Mouse (Mus musculus): ENCODE measurements around the gene Tnfsf9. TPM values are rescaled to one million over a fixed set of nuclear protein-coding genes. Genes with fewer than 3 reads are reported as not detected.
"Not testable (repeated sequence)": the region's sequence is repeated elsewhere in the genome, so short reads cannot be mapped to it uniquely, and the experiment has no call there.

Gene Tnfsf9
- total RNA-seq, 4 experiments from 2014 or later, result 0.38 TPM; not detected in 3

GRCm38 (mm10) chr17:57134021-57134420 lies 28.9 kb downstream of the Tnfsf9 start:
- not testable (repeated sequence) for DNase-seq (ENCODE audit: low spot score in 2 of 2)

GRCm38 (mm10) chr17:57134693-57135092 lies 29.6 kb downstream of the Tnfsf9 start:
- DNase-seq (ENCODE audit: low spot score in 2 of 2), result no peak

- DNase-seq (ENCODE audit: low spot score in 2 of 2), result no peak
Observed at GRCm38 (mm10) chr17:57135635-57136034, 30.5 kb downstream of the Tnfsf9 start.

- DNase-seq (ENCODE audit: low spot score in 2 of 2), result no peak
Observed at GRCm38 (mm10) chr17:57138676-57139075, 33.6 kb downstream of the Tnfsf9 start.

DNA sequence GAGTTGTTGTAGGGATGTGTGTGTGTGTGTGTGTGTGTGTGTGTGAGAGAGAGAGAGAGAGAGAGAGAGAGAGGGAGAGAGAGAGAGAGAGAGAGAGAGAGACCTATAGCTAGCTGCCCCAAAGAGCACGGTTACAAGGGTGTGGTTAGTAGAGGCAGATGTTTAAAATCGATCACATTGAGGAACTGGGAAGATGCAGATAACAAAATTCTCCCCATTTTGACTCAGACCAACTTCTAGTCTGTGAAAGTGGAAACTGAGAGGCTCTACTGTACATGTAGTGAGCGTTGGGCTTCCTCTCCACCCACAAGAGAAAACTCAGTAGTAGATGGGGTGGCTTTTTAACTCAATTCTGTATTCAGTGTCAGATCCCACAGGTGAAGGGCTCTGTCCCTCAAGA lies 34.6 kb downstream of the Tnfsf9 start:
- DNase-seq (ENCODE audit: low spot score in 2 of 2), result no peak

GRCm38 (mm10) chr17:57143704-57144103 lies 38.6 kb downstream of the Tnfsf9 start:
- DNase-seq (ENCODE audit: low spot score in 2 of 2), result no peak

DNA sequence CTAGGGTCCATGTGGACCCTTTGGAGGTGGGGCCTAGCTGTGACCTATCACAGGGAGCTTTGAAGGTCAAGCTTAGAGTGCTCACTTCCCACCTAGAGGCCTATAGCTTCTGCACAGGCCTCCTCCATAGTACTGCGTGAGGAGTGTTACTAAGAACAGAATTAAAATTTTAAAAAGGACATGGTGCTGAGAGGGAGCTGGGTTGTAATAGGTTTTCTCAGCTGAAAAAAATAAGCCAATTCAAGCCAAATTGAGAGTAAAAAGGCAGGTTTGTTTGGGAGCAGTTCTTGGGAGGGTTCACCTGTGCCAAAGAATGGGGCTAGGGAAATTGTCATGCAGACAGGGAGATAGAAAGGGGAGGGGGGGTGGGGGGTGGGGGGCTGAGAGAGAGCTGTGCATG lies 40.0 kb downstream of the Tnfsf9 start:
- no peak for DNase-seq (ENCODE audit: low spot score in 2 of 2)

GRCm38 (mm10) chr17:57148343-57148742 lies 43.2 kb downstream of the Tnfsf9 start:
- no peak for DNase-seq (ENCODE audit: low spot score in 2 of 2)

GRCm38 (mm10) chr17:57148994-57149803 lies 44.1 kb downstream of the Tnfsf9 start, which contains the start of gene Cd70:
Gene Cd70 (minus strand): TSS chr17:57149777.
- no peak for DNase-seq (ENCODE audit: low spot score in 2 of 2)

- DNase-seq (ENCODE audit: low spot score in 2 of 2), result no peak
Observed at GRCm38 (mm10) chr17:57153006-57153405, 47.9 kb downstream of the Tnfsf9 start.

DNA sequence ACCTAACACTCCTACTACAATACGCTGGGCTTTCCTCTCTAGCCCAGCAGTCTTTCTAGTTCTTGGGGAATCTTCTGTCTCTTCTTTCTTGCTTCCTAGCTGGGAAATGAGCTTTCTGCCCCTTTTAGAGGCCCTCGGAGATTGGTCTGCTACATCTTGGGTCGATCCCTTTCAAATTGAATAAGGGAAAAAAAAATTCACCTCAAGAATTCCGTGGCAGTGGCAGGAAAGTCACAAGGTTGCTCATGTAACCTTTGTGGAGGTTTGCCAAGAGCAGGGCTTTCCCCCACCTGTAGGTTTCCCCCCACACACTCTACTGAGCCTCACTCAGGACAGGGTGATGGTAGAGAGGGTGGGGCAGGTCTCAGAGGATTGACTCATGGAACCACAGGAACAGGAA lies 48.7 kb downstream of the Tnfsf9 start:
- DNase-seq (ENCODE audit: low spot score in 2 of 2), result no peak

Other genes starting within 250 kb of the Tnfsf9 start
- not detected for gene Acsbg2, start 230.9 kb upstream of the Tnfsf9 start, total RNA-seq (2022)
- gene 1700061G19Rik, start 229.8 kb upstream of the Tnfsf9 start, total RNA-seq (2022), result not detected
- gene Mllt1, start 169.9 kb upstream of the Tnfsf9 start, total RNA-seq (2022), result 10 to 100 TPM; 19.5 to 24.2 (median 21.8) TPM
- gene Acer1, start 123.2 kb upstream of the Tnfsf9 start, total RNA-seq (2022), result not detected
- gene Clpp, start 115.0 kb upstream of the Tnfsf9 start, total RNA-seq (2022), result 10 to 100 TPM; 35.8 to 39.5 (median 37.5) TPM
- 10 to 100 TPM; 20.2 to 27.1 (median 21.9) TPM for gene Alkbh7, start 108.0 kb upstream of the Tnfsf9 start, total RNA-seq (2022)
- not detected for gene Pspn, start 105.3 kb upstream of the Tnfsf9 start, total RNA-seq (2022)
- 10 to 100 TPM; 13.3 to 17.5 (median 15.5) TPM for gene Gtf2f1, start 94.0 kb upstream of the Tnfsf9 start, total RNA-seq (2022)
- gene Gm17949, start 93.9 kb upstream of the Tnfsf9 start, total RNA-seq (2022), result under 1 TPM in 1 of 4 experiments, not detected in 3; 0.27 TPM
- gene Khsrp, start 73.8 kb upstream of the Tnfsf9 start, total RNA-seq (2022), result 10 to 100 TPM; 23.3 to 29.9 (median 27.2) TPM
- not detected for gene Slc25a41, start 63.7 kb upstream of the Tnfsf9 start, total RNA-seq (2022)
- gene Crb3, start 46.2 kb upstream of the Tnfsf9 start, total RNA-seq (2022), result under 1 TPM in 1 of 4 experiments, not detected in 3; 0.34 TPM
- gene Slc25a23, start 45.5 kb upstream of the Tnfsf9 start, total RNA-seq (2022), result 10 to 100 TPM; 28.2 to 32.7 (median 31.3) TPM
- under 1 TPM in 3 of 4 experiments, not detected in 1; 0.12 to 0.52 (median 0.44) TPM for gene Dennd1c, start 26.8 kb upstream of the Tnfsf9 start, total RNA-seq (2022)
- under 1 TPM; 0.53 to 0.88 (median 0.64) TPM for gene Tubb4a, start 17.5 kb upstream of the Tnfsf9 start, total RNA-seq (2022)
- not detected for gene Cd70, start 44.5 kb downstream of the Tnfsf9 start, total RNA-seq (2022)
- gene Tnfsf14, start 88.9 kb downstream of the Tnfsf9 start, total RNA-seq (2022), result not detected
- gene C3, start 122.8 kb downstream of the Tnfsf9 start, total RNA-seq (2022), result 10 to 100 TPM in 3 of 4 experiments, 1 to 10 TPM in 1; 8.4 to 33.5 (median 14.9) TPM
- 10 to 100 TPM; 24.3 to 28.1 (median 26.3) TPM for gene Gpr108, start 143.1 kb downstream of the Tnfsf9 start, total RNA-seq (2022)
- 100 to 1,000 TPM; 169 to 191 (median 176) TPM for gene Trip10, start 144.1 kb downstream of the Tnfsf9 start, total RNA-seq (2022)
- under 1 TPM; 0.17 to 0.48 (median 0.32) TPM for gene Vav1, start 173.8 kb downstream of the Tnfsf9 start, total RNA-seq (2022)

Measured in gastrocnemius, adult 8-10 months (tissue).